Mouse (Mus musculus): ENCODE measurements around the gene Zfp91.

The Zfp91 gene

DNA sequence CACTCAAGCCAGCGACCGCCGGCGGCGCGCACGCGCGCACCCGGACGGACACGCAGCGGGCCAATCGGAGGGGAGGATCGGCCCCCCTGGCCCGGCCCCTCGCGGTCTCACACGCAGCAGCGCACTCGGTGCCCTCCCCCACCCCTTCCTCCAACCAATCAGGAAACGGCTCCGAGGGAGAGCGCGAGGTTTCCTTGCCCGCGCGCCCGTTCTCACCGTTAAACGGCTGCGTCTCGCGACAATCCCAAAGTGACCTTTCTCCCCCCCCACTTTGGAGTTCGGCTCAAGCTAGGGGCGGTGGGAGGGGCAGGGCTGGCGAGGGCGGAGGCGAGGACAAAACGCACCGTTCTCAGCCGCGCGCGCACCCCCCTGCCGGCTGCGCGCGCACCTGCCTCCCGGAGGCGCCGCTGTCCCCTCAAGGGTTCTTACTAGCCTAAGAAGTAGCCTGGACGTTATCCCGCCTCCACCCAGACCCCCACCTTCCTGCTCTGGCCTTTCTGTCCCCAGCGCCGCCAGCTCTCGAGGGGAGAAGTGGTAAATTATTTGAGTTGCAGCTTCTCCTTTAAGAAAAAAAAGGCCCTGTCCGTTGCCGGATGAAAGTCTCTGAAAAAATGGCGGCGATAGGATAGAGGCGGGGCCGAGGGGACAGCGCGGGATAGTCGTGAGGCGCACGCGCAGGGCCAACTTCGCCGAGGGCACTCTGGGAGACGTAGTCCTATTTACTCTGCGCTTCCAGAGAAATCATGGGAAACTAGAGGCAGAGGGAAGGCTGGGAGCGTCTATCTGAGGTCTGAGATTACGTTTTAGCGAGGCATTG, at the start of gene Zfp91, which contains the start of gene Lpxn:
Gene Zfp91, minus strand, starts transcription at position 616 of the 817 bp plus-strand sequence.
Gene Lpxn, plus strand, starts transcription at position 683 of the 817 bp plus-strand sequence.
- peak; percentile 100 for DNase-seq (ENCODE audit: low spot score)

DNA sequence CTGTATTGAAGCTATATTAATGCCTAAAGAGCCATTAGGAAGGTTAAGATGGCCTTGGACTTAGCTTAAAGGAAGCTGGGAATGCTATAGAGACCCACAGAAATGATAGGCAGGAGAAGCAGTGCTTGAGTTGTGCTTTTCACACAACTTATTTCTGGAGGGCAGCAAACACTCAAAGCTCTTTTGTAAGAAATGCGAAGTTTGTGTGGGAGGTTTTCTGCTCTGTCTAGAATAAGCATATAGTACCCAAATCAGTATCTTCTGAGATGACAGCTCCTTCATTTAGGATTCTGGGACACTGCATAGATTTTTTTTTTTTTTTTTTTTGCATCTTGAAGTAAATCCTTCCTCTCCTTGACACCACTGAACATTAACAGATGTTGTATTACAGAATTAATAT, 42.6 kb upstream of the Zfp91 start:
- no peak for DNase-seq (ENCODE audit: low spot score)

DNA sequence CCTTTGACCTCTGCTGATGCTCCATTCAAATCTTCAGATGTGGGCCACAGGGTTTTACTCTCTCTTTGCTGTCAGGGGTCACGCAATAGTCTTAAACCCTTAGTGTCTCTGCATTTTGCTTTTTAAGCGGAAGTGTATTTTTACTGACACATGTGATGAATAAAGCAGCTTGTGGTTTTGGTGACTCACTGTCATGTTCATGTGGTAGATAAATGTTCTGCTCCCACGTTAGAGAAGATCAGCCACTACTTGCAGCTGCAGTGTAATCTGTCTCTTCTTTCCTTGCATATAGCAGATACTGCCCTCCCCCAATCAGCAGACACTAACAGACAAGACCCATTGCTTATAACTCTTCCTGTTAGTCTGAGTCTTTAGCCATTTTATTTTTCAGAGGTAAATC, 37.7 kb upstream of the Zfp91 start:
- no peak for DNase-seq (ENCODE audit: low spot score)

DNA sequence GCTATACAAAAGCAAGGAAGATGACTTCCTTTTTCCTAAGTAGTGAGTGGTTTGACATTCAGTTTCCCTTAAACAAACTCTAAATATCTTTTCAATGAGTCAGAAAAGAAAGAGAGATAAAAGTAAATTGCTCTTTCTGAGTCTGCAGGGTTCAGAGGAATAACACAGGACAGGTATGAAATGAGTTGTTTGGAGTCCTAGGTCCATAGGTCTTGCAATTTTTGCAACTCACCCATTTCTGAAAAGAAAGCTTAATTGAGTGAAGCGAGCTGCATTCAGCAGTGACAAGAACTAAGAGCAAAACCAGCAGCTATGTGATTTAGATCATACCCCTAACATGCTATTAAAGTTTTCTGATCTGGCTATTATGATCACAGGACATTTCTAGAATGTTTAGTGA, 35.6 kb upstream of the Zfp91 start:
- DNase-seq (ENCODE audit: low spot score) = no peak

DNA sequence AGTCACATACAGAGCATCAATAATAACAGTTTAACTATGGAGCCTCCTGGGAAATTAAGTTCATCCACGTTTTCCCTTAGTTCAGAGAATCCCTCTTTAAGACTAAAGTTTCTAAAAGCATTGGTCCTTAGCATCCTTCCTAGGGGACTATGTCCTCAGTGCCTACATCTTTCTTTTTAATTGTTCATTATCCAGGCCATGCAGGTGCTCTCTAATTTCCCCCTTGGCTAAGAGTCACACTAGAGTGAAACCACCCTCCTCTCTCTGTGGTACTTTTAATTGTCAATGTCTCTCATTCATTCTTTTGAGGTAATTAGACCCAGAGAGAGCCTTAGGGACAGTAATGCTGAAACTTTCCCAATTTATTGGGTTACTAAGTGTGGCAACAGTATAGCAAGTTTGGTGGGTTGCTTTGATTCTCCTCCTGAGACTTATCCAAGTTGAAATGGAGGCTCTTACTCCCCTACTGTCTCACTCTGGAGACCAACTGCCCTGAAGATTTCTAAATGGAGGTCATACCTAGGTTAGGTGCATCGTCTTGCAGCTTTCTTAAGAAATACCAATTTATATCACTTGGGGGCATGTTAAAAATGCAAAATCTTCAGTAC, 35.0 kb upstream of the Zfp91 start:
- DNase-seq (ENCODE audit: low spot score) = no peak

DNA sequence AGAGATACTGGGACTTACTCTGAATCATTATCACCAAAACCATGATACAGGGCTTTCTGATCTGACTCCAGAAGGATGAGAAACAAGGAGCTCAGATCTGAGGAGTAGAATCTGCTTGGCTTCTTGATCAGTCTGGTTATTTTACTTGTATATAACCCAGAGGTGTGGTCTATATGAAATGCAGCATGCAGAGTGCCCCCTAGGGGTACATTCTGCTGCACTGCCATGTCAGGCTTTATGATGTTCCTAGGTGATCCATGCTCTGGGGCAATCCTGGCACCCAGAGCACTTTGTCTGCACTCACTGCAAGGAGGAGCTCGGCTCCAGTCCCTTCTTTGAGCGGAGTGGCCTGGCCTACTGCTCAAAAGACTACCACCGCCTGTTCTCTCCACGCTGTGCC, 28.6 kb upstream of the Zfp91 start:
- no peak for DNase-seq (ENCODE audit: low spot score)

DNA sequence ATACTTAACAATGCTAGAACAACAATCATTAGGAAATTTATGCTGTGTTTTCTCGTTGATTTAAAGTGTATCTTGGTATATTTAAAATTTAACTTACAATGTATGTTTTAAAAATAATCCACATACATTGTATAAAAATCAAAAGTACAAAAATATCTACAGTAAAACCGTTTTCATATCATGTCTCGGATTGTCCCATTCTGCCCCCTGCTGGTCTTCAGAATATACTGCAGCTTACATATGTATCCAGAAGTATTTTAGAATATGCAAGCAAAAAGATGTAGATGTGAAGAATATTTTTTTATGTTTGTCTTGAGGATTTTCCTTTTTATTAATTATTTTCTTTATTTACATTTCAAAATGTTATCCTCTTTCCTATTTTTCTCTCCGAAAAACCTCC, 24.5 kb upstream of the Zfp91 start:
- DNase-seq (ENCODE audit: low spot score) = peak; percentile 78

DNA sequence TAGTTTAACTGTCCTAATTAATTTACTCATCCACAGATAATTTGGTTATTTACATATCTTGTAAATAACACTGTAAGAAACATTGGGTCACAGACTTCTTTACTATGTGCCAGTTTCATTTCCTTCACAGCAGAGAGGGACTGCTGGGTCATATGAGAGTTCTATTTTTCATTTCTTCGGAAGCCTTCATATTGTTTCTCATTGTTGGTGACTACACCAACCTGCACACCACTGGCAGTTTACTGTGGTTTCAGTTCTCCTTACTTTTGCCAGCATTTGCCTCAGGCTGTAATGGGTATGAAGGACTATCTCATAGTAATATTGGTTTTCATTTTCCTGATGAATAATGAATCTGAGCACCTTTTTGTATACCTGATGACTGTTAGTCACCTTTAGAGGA, 22.6 kb upstream of the Zfp91 start:
- DNase-seq (ENCODE audit: low spot score) = no peak

DNA sequence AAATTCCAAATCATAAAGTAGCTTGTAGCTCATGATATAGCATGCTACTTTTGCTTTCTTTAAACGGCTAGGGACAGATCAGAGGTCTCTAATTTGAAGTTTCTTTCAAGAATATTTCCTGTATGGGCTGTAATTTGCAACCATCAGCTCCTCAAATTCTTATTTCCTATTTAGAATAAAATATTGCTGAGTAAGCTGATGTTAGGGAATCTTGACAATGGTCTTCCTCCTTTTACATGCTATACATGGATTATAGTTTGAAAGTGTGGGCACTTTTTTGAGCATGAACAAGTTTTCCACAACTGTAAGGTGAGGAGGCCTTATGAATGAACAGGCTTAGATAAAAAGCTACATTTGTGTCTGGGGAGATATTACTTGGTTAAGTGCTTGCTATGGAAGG, 18.0 kb upstream of the Zfp91 start:
- DNase-seq (ENCODE audit: low spot score) = no peak

DNA sequence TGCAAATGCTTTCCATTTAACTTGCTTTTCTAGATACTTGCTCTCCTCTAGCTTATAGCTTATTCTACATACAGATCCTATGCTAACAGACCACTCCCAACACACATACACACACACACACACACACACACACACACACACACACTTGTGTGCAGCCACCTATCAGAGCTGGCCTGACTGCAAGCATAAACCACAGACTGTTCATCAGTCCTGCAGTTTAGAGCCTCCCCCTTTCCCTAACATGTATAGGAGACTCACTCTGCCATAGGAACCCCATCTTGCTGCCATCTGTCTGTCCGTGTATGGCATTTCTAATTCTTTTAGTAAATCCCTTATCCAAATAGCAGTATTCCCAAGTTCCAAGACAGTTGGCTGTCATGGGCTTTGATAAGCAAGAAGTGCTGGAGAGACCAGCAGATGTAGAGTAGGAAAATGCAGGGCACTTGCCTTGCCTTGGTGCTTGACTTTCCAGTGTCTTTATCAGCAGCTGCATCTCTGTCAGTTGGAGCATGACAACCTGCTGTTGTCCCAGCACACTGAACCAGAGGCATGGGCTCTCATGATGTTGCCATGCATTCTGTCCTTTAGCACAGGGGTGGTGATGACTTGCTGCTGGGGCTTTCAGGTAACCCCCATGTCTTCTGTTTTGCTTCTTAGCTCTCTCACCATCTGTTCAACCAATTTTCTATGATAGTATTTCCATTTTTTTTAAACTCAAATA, 16.9 kb upstream of the Zfp91 start:
- no peak for DNase-seq (ENCODE audit: low spot score)

DNA sequence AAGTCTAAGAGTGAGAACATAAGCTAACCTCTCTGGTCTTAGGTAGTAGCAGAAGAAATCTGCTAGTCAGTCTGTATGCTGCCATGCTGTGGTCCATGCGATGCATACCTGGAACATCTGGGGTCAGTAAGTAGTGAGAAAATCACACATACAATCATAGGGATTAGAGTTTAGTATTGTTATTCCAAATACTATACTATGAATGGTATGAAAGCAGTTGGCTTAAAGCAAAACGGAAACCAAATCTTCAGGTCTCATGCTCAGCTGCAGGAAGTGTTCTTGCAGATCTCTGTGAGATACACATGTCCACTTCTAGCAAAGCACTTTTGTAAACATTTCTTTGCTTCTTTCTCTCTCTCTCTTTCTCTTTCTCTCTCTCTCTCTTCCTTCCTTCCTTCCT, 10.3 kb upstream of the Zfp91 start:
- peak; percentile 42 for DNase-seq (ENCODE audit: low spot score)

DNA sequence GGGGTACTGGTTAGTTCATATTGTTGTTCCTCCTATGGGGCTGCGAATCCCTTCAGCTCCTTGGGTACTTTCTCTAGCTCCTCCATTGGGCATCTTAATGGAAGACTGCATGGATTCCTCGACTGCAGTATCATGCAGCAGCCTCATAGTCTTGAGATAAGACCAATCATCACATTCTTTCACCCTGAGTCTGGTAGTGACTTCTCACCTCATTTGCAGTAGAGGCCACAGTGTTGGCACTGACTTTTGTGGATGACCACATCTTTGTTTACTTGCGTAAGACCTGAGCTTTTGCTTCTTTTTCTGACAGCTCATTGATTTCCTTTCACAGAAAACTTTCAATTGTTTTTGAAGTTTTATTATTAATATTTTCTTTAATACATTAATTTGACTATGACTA, 9.8 kb upstream of the Zfp91 start:
- DNase-seq (ENCODE audit: low spot score) = peak; percentile 88

DNA sequence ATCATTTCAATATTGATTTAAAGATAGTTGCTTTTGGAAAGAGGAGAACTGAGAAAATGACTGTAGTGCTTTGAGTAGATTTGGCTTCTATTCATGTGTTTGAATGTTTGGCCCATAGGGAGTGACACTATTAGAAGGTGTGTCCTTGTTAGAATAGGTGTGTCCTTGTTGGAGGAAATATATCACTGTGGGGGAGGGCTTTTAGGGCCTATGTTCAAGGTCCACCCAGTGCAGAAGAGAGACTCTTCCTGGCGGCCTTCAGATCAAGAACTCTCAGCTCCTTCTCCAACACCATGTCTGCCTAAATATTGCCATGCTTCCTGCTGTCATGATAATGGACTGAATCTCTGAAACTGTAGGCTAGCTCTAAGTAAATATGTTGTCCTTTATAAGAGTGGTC, 8.3 kb upstream of the Zfp91 start:
- no peak for DNase-seq (ENCODE audit: low spot score)

DNA sequence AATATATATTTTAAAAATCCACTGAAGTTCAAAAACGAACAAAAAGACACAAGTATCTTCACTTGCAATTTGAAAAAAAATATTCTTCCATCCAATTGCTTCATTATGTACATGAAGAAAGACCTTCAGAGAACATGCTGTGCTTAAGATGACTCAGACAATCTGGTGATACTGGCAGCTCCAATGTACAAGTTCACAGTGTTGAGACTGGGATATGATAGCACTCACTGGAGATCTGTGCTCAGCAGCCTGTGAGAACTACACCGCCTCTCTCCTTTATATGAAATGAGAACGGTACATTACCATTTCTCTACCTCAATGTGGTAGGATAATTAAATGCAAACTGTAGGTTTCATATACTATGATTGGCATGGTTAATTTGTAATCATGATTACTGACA, 6.9 kb upstream of the Zfp91 start:
- DNase-seq (ENCODE audit: low spot score) = peak; percentile 44

DNA sequence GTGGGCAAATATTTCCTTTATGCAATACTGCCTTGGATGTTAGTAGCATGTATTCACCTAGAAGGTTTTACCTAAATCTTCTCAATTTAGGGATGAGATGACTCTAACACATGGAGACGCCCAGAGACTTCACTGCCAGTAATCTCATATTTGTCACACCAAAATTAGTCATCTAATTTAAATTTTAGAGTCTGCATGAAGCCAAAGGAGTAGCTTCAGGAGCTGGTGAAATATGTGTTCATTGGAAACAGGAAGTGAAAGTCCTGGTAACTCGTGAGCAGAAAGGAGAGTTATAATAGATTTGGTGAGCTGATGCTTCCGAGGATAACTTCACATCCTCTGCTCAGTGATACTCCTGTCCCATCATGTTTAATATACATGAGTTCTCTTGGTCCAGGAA, 5.1 kb upstream of the Zfp91 start:
- no peak for DNase-seq (ENCODE audit: low spot score)

DNA sequence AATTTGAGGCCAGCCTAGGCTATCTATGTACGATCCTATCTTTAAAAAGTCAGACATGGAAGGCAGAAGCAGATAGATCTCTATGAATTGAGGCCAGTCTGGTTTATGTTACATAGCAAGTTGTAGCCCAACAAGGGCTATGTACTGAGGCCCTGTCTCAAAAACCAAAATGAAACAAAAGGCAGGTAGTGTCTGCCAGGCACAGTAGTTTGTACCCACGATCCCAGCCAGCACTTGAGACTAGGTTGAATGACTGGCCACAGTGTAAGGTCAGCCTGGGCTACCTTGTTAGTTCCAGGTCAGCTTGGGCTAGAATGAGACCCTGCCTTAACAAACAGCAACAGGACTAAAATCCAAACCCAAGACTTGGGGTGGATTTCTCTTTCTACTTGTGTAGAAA, 4.7 kb upstream of the Zfp91 start:
- DNase-seq (ENCODE audit: low spot score) = no peak

DNA sequence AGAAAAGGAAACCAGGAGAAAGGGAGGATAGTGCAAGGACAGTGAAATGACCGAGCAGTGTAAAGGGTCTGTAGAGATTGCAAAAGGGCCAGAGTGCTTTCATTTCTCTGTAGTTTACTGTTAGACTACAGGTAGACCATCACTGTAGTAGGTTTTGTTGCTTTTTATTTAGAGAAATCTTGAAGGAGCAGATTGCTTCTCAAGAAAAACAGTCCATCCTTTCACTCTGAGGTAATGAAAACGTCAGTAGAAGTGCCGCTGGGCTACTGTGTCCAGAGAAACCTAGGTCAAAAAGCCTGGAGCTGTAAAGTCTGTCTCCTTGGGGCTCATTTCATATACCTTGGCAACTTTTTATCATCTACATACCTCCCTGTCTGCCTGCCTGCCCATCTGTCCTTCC, 3.2 kb upstream of the Zfp91 start:
- no peak for DNase-seq (ENCODE audit: low spot score)

DNA sequence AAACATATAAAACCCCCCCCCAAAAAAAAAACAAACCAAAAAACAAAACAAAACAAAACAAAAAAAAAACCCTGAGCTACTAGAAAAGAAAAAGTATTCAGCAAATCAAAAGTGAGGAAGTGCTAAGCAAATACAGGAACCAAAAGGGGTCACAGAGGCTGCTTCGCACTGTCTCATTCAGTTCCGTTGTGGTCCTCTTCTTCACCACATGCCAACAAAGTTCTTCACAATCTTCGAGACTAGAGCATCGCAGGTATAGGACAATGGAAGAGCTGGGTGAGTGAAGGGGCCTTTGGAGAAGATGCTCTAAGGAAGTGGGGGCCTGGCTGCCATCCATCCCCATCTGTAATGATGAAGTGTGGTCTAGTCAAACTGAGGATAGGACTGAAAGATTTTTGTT, 2.5 kb upstream of the Zfp91 start:
- no peak for DNase-seq (ENCODE audit: low spot score)

DNA sequence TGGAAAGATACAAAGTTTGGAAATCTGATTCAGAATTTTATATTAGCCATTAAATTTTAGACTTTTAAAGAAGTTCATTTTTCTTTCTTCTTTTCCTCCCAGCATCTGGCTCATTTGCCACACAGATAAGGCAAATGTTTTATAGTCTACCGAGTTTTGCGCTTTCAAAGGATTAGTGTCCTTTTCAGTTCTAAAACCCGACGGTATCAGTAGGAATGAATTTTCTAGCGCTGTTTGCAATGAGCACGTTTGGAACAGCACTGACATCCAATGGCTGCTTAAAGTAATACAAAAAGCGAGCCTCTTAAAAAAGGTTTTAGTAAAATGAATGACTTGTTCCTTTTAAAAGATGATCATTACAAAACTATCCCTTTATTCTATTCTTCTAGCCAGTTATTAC, 1.1 kb upstream of the Zfp91 start:
- peak; percentile 85 for DNase-seq (ENCODE audit: low spot score)

DNA sequence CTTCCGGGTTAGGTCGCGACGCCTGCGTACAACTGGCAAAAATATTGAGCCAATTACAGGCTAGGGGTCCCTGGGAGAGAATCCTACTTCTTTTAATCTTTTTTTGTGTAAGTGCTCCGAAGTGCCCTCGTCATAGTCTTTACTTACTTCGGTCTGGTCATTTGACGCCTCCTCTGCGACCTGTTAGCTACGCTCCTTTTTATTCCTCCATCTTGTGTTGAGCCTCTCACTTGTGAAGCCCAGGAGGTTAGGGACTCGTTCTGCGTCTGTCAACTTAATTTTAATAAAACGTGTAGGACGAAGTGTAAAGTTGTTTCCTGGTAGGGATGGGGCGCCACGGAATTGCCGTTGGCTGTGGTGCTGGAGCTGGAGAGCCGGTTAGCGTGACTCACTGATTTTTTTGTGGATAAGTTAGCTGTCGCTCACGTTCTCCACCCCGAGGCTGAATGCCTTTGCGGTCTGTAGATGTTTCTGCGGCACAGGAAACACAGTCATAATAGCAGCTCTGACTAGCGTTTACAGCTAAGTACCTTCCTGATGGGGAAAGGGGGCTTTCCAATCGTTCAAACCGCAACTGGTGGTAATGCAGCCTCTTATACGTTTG, 504 bp upstream of the Zfp91 start:
- peak; percentile 84 for DNase-seq (ENCODE audit: low spot score)

DNA sequence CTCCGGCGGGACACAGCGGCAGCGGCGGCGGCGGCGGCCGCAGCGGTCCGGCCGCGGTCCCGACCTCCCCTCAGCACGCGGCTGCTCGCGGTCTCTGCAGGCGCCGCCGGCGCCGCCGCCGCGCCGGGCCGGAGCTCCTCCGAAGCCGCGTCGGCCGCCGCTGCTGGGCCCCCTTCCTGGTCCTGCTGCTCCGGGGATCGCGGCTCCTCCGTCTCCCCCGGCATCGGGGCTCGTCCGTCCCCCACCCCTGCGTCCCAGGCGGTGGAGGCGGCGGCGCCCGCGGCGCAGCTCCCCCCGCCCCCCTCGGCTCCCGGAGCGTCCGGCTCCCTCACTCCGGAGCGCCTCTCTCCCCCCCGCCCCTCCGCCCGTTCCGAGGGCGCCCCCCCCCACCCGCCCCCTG, 816 bp downstream of the Zfp91 start:
- DNase-seq (ENCODE audit: low spot score) = no peak
